Mouse (Mus musculus) midbrain, postnatal 0 days (tissue): ENCODE measurements at regions not wholly inside any gene's neighbourhood (a gene's known extent, or its start where the extent isn't known, plus 50 kb on each side); places are given as distances from the start of the nearest gene placed in this dataset.

Experiments
- ATAC-seq: fragments of 200-750 bp; cut with Nextera tagmentation; 2 replicates; pipeline ENCODE4 v1.8.0; 2017; ENCODE audit warnings: moderate number of reproducible peaks, mild to moderate bottlenecking, moderate TSS enrichment, moderate library complexity; ENCODE audit not compliant: low FRiP score
- DNase-seq: peaks from one replicate; pipeline ENCODE4 v3.0.0-alpha.2; 2015; ENCODE audit warnings: low spot score
- H3K27ac ChIP-seq: fragments of 300-500 bp; sonication (generic); 2 replicates; pipeline ENCODE4 v1.5.1; 2014; ENCODE audit warnings: low read depth, mild to moderate bottlenecking, low read length, mixed read lengths
- H3K27me3 ChIP-seq: fragments of 300-500 bp; sonication (generic); 2 replicates; pipeline ENCODE4 v1.6.1; 2014; ENCODE audit warnings: low read length, control low read depth, mixed read lengths; ENCODE audit not compliant: insufficient read depth
- H3K36me3 ChIP-seq: fragments of 300-500 bp; sonication (generic); 2 replicates; pipeline ENCODE4 v1.6.1; 2014; ENCODE audit warnings: low read length, control low read depth, mixed read lengths; ENCODE audit not compliant: insufficient read depth
- H3K4me1 ChIP-seq: fragments of 300-500 bp; sonication (generic); 2 replicates; pipeline ENCODE4 v1.6.1; 2014; ENCODE audit warnings: mild to moderate bottlenecking, control low read depth, antibody characterized with exemption, low read length, mixed read lengths; ENCODE audit not compliant: insufficient read depth
- H3K4me2 ChIP-seq: fragments of 300-500 bp; sonication (generic); 2 replicates; pipeline ENCODE4 v1.6.1; 2014; ENCODE audit warnings: low read depth, mild to moderate bottlenecking, low read length, mixed read lengths; ENCODE audit not compliant: poor library complexity, severe bottlenecking
- H3K4me3 ChIP-seq: fragments of 300-500 bp; sonication (generic); 2 replicates; pipeline ENCODE4 v1.5.1; 2014; ENCODE audit warnings: low read depth, mild to moderate bottlenecking, low read length, moderate library complexity
- H3K9ac ChIP-seq: fragments of 300-500 bp; sonication (generic); replicated peaks from 2 replicates; pipeline ENCODE4 v1.6.1; 2014; ENCODE audit warnings: mild to moderate bottlenecking, low read length, moderate library complexity, mixed read lengths; ENCODE audit not compliant: poor library complexity, severe bottlenecking
- H3K9me3 ChIP-seq: fragments of 300-500 bp; sonication (generic); 2 replicates; pipeline ENCODE4 v1.6.1; 2016; ENCODE audit warnings: low read length, control low read depth
- CTCF ChIP-seq: IDR thresholded peaks from 2 replicates; pipeline ENCODE4 v1.5.1; 2016; ENCODE audit warnings: antibody characterized with exemption, mild to moderate bottlenecking
- WGBS: fragments of 180-500 bp; shearing (Covaris S2); extraction: QIAGEN DNeasy Blood & Tissue Kit; methylation state at CpG from one replicate; pipeline ENCODE4 v1.1.7; 2014; 5-methylcytosine and 5-hydroxymethylcytosine counted together

GRCm38 (mm10) chr11:18581997-18582780 is 436.6 kb downstream of the Meis1 start:
- no peak overlapping the region for H3K4me3 ChIP-seq
- no peaks in the 10 kb centered on the region for H3K27me3 ChIP-seq
- TF ChIP-seq CTCF, result no peak
- no peak overlapping the region for H3K4me2 ChIP-seq
- H3K9me3 ChIP-seq, result no peaks in the 10 kb centered on the region
- H3K27ac ChIP-seq, result no peak overlapping the region
- 88% methylated on average over 2 of the region's 2 CpGs for WGBS
- H3K4me1 ChIP-seq, result no peaks in the 10 kb centered on the region
- no peaks in the 10 kb centered on the region for H3K36me3 ChIP-seq
- DNase-seq (peak; percentile 76), ATAC-seq (no peak; the same call in 1 of the 2 replicates)
- H3K9ac ChIP-seq, result no peak overlapping the region

DNA sequence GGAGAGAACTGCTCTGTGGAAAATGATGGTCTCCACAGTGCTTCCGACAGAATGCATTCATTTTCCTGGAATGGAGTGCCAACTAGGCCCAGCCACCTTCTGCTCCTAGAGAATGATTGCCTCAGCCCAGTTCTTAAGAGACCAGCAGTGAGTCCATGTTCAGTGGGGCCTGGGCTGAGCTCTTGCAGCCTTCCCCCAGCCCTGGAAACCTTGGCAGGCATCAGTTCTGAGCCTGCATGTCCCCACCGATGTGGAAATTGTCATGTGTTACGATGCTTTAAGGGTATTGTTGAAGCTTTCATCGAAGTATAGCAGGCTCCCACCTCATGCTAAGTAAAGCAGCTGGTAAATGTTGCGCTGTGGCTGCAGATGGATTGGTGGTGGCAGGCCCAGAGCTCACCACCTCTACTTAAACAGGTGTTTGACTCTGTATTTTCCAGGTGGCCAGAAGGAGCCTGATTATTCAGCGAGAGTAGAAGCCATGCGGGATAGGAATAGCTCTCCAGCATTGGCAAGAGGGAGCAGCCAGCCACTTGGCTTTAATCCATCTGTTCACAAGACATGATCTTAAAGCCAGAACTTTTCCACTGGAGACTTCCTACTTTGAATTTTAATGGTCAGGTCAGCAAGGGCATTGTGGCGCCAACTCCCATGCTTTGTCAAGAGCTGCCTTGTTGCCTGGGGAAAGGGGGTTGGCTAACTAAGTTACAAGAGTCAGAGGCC is 437.5 kb downstream of the Meis1 start:
- DNase-seq (peak; percentile 88), ATAC-seq (peak; percentile 71; the same call in 1 of the 2 replicates)
- Histone ChIP-seq H3K36me3 (no peaks in the 10 kb centered on the region), H3K4me3 (no peak overlapping the region), H3K4me2 (no peak overlapping the region), H3K27ac (no peak overlapping the region), H3K4me1 (no peaks in the 10 kb centered on the region), H3K27me3 (no peaks in the 10 kb centered on the region), H3K9me3 (no peaks in the 10 kb centered on the region), H3K9ac (no peak overlapping the region)
- 78% methylated on average over 8 of the region's 8 CpGs for WGBS
- no peak for TF ChIP-seq CTCF

DNA sequence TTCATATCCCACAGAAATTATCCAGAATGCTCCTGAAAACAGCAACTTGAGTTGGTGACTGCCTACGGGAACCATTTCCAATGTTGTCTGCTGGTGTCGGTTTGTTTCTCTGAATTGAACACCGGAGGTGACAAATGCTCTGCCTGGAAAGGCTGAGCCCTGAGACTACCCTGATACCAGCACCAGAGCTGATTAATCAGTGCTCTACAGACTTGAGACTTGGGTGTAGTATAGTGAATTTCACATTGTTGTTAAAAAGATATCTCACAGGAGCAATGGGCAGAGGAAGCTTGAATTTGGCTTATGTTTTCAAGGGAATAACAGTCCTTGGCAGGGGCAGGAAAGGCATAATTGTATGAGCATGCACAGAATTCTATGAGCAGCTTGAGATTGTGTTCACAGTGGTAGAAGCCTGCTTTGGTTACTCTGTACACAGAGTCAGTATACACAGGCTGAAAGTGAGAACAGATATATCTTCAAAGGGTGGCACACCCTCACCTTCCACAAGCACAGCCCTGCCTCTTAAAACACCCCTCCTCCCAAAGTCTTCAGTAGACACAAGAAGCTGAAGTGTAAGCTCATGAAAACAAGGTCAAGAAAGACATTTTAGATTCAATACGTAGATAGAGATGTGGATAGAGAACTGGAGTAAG is 447.1 kb downstream of the Meis1 start:
- no peak for ATAC-seq
- Histone ChIP-seq H3K9me3 (no peaks in the 10 kb centered on the region), H3K27ac (no peak overlapping the region), H3K36me3 (no peaks in the 10 kb centered on the region), H3K9ac (no peak overlapping the region), H3K27me3 (no peaks in the 10 kb centered on the region), H3K4me3 (no peak overlapping the region), H3K4me2 (no peak overlapping the region), H3K4me1 (no peaks in the 10 kb centered on the region)
- 91% methylated on average over 4 of the region's 4 CpGs for WGBS
- no peak for DNase-seq
- no peak for TF ChIP-seq CTCF

DNA sequence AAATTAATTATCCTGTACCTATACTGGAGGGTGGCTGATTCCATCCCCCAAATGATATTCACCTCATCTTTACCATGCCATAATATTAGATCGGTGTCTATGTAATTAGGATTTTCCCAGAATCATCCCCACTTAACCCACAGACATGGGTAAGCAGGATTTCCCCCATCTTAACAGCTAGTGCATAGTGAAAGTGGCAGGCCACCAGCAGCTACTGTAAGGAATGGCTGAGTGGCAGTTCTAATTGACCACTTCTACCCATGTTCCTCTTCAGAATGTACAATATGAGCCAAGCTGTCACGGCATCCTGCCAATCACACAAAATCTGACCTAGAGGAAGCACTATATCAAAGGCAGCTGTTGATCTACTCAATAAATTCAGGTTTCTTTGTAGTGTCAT is 455.8 kb downstream of the Meis1 start:
- Histone ChIP-seq H3K27me3 (no peaks in the 10 kb centered on the region), H3K4me2 (no peak overlapping the region), H3K36me3 (no peaks in the 10 kb centered on the region), H3K27ac (no peak overlapping the region), H3K4me3 (no peak overlapping the region), H3K9ac (no peak overlapping the region), H3K4me1 (no peaks in the 10 kb centered on the region), H3K9me3 (no peaks in the 10 kb centered on the region)
- DNase-seq (no peak), ATAC-seq (peak; percentile 54; the same call in 1 of the 2 replicates)
- WGBS, result 82% methylated on average over 2 of the region's 2 CpGs
- no peak for TF ChIP-seq CTCF

DNA sequence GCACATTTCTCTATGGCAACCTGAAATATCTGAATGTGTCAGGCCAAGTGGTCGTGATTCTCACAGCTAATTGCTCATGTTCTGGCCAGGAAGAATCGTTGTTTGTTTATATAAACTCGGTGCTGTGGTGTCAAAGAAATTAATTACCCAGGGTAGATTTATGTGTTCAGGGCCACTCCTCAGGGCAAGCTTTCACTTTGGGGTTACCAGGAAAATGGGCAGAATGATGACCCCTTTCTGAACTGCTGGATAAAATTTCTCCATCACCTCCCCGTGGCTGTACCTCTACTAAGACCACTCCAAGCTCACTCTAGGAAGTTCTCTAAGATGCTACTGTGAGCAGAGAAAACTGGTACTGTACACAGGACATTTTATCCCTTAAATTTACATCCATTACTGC is 460.1 kb downstream of the Meis1 start:
- no peak overlapping the region for H3K27ac ChIP-seq
- H3K27me3 ChIP-seq, result no peaks in the 10 kb centered on the region
- no peaks in the 10 kb centered on the region for H3K36me3 ChIP-seq
- no peaks in the 10 kb centered on the region for H3K9me3 ChIP-seq
- 66% methylated on average over 4 of the region's 4 CpGs for WGBS
- TF ChIP-seq CTCF, result no peak
- H3K9ac ChIP-seq, result no peak overlapping the region
- H3K4me3 ChIP-seq, result no peak overlapping the region
- H3K4me2 ChIP-seq, result no peak overlapping the region
- no peaks in the 10 kb centered on the region for H3K4me1 ChIP-seq
- DNase-seq (no peak), ATAC-seq (no peak)

DNA sequence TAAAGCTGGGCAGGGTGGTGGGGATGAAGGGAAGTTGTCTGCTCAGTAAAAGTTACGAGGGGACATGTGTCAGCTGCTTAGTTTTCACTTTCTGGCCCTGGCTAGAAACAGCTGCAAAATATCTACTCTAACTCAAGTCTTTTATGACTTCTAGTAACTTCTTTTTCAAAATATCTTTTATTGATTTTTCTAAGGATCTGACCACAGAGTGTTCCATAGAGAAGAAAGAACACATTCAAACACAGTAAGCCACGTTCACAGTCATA is 483.3 kb downstream of the Meis1 start:
- DNase-seq (no peak), ATAC-seq (no peak)
- Histone ChIP-seq H3K9me3 (no peaks in the 10 kb centered on the region), H3K9ac (no peak overlapping the region), H3K27me3 (no peaks in the 10 kb centered on the region), H3K36me3 (no peaks in the 10 kb centered on the region), H3K4me1 (no peaks in the 10 kb centered on the region), H3K4me3 (no peak overlapping the region), H3K27ac (no peak overlapping the region), H3K4me2 (no peak overlapping the region)
- WGBS, result 76% methylated on average over 2 of the region's 2 CpGs
- TF ChIP-seq CTCF, result no peak
